Mouse (Mus musculus) cerebellum, adult 2 months (tissue): ENCODE data around the gene Tmem62. TPM values are rescaled to one million over a fixed set of nuclear protein-coding genes. Genes with fewer than 3 reads are reported as not detected.
"Not testable (repeated sequence)": the region's sequence is repeated elsewhere in the genome, so short reads cannot be mapped to it uniquely, and the experiment has no call there.

Source experiments
- DNase-seq, 2 experiments: peaks; one replicate each; pipeline ENCODE4 v3.0.0; 2021
- H3K27ac ChIP-seq: fragments of 200-500 bp; 2 replicates; pipeline ENCODE4 v1.5.1; 2012; ENCODE audit warnings: low read length, control low read depth, inconsistent platforms; ENCODE audit not compliant: insufficient read depth
- H3K27me3 ChIP-seq: fragments of 200-500 bp; 2 replicates; pipeline ENCODE4 v1.6.1; 2012; ENCODE audit warnings: inconsistent platforms, mild to moderate bottlenecking, low read length, moderate library complexity; ENCODE audit not compliant: control insufficient read depth, insufficient read depth
- H3K4me1 ChIP-seq: fragments of 200-500 bp; 2 replicates; pipeline ENCODE4 v1.6.1; 2011; ENCODE audit warnings: low read length; ENCODE audit not compliant: control insufficient read depth, insufficient read depth
- H3K4me3 ChIP-seq: fragments of 200-500 bp; replicated peaks from 2 replicates; pipeline ENCODE3; 2011; ENCODE audit warnings: mild to moderate bottlenecking, low read depth, low read length, control low read depth; ENCODE audit not compliant: insufficient read depth
- CTCF ChIP-seq: fragments of 200-500 bp; IDR thresholded peaks from 2 replicates; pipeline ENCODE4 v1.5.1; 2011; ENCODE audit warnings: low read depth, mild to moderate bottlenecking, control low read depth, low read length, moderate library complexity, borderline replicate concordance; ENCODE audit not compliant: insufficient read depth
- POLR2A ChIP-seq: fragments of 200-500 bp; IDR thresholded peaks from 2 replicates; pipeline ENCODE4 v1.6.1; 2011; ENCODE audit warnings: low read length, control low read depth, borderline replicate concordance; ENCODE audit not compliant: insufficient read depth
- WGBS: fragments of 180-500 bp; shearing (Covaris S2); methylation state at CpG from one replicate; pipeline ENCODE4 v1.1.7; 2018; 5-methylcytosine and 5-hydroxymethylcytosine counted together
- polyA plus RNA-seq: library from polyadenylated mRNA; depleted of rRNA; stranded (reverse); fragments of >200 nt; gene quantifications from 2 replicates; pipeline ENCODE4 v1.2.3, GENCODE M21; 2012

The Tmem62 gene
- polyA plus RNA-seq, 1 experiment: 68.0 TPM

- peaks cover 3% of the 10 kb centered on the region; the same call in 1 of the 2 replicates for H3K4me1 ChIP-seq
- H3K27ac ChIP-seq: peak overlapping the region; percentile 91
- DNase-seq: no peak
- H3K27me3 ChIP-seq: no peaks in the 10 kb centered on the region
- no peak for TF ChIP-seq CTCF
- no peak for TF ChIP-seq POLR2A
- WGBS: 38% methylated on average over 8 of the region's 8 CpGs
- peak overlapping the region; percentile 80 for H3K4me3 ChIP-seq
These were observed 1.3 kb downstream of the Tmem62 start for GRCm38 (mm10) chr2:120977926-120978692.

GRCm38 (mm10) chr2:120978693-120979037 is 1.8 kb downstream of the Tmem62 start:
- Histone ChIP-seq H3K27ac (no peak overlapping the region), H3K27me3 (no peaks in the 10 kb centered on the region)
- 38% methylated on average over 2 of the region's 2 CpGs for WGBS

GRCm38 (mm10) chr2:120979819-120980218 is 3.0 kb downstream of the Tmem62 start:
- peak in 1 of 2 experiments; percentile 75 for DNase-seq
- Histone ChIP-seq H3K4me1 (peaks cover 11% of the 10 kb centered on the region; the same call in 1 of the 2 replicates), H3K27ac (no peak overlapping the region), H3K4me3 (no peak overlapping the region), H3K27me3 (no peaks in the 10 kb centered on the region)
- WGBS: 30% methylated on average over 1 of the region's 1 CpGs
- TF ChIP-seq POLR2A: no peak
- TF ChIP-seq CTCF: no peak

More at GRCm38 (mm10) chr2:120978693-120979037, 1.8 kb downstream of the Tmem62 start:
- no peak for TF ChIP-seq POLR2A
- TF ChIP-seq CTCF: no peak
- Histone ChIP-seq H3K4me3 (no peak overlapping the region), H3K4me1 (peaks cover 6% of the 10 kb centered on the region; the same call in 1 of the 2 replicates)
- DNase-seq: peak in 1 of 2 experiments; percentile 51

- TF ChIP-seq POLR2A: no peak
- TF ChIP-seq CTCF: no peak
- no peak overlapping the region for H3K4me3 ChIP-seq
- no peak overlapping the region for H3K27ac ChIP-seq
- H3K27me3 ChIP-seq: no peaks in the 10 kb centered on the region
- DNase-seq: no peak
- WGBS: 60% methylated on average over 2 of the region's 2 CpGs
- H3K4me1 ChIP-seq: peaks cover 11% of the 10 kb centered on the region; the same call in 1 of the 2 replicates
These were observed 4.0 kb downstream of the Tmem62 start for GRCm38 (mm10) chr2:120980861-120981260.

- Histone ChIP-seq H3K4me3 (no peak overlapping the region), H3K27me3 (no peaks in the 10 kb centered on the region), H3K4me1 (peaks cover 11% of the 10 kb centered on the region; the same call in 1 of the 2 replicates), H3K27ac (no peak overlapping the region)
- 6% methylated on average over 2 of the region's 2 CpGs for WGBS
- TF ChIP-seq CTCF (no peak), POLR2A (no peak)
- peak in 1 of 2 experiments; percentile 61 for DNase-seq
These were observed 6.8 kb downstream of the Tmem62 start for GRCm38 (mm10) chr2:120983611-120984010.

GRCm38 (mm10) chr2:120985241-120985640 is 8.4 kb downstream of the Tmem62 start:
- no peak overlapping the region for H3K4me3 ChIP-seq
- TF ChIP-seq POLR2A: no peak
- TF ChIP-seq CTCF: peak; percentile 28; the same call in 1 of the 2 replicates
- 93% methylated on average over 1 of the region's 1 CpGs for WGBS

DNA sequence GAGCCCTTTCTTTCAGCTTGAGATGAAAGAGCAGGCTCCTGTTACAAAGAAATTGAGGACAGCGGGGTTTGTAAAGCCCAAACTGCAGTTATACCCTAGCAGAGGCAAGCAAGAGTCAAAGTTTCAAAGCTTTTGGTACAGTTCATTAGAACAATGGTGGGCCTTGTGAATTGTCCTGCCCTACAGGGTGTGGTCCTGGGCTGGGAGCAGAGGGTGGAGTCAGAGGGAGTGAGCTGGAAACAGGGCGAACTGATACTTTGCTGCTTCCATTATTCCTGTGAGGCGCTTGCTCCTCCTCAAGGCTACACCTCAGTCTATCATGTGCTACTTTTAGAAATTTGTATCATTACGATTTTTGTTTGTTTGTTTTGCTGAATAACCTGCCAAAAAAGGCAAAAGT is 14.4 kb downstream of the Tmem62 start:
- Histone ChIP-seq H3K27me3 (no peaks in the 10 kb centered on the region), H3K4me3 (no peak overlapping the region), H3K27ac (no peak overlapping the region), H3K4me1 (peaks cover 3% of the 10 kb centered on the region; the same call in 1 of the 2 replicates)
- 76% methylated on average over 4 of the region's 4 CpGs for WGBS
- TF ChIP-seq CTCF (no peak), POLR2A (no peak)
- no peak for DNase-seq

More at GRCm38 (mm10) chr2:120985241-120985640, 8.4 kb downstream of the Tmem62 start:
- Histone ChIP-seq H3K27me3 (no peaks in the 10 kb centered on the region), H3K27ac (no peak overlapping the region), H3K4me1 (peaks cover 11% of the 10 kb centered on the region; the same call in 1 of the 2 replicates)
- DNase-seq: no peak

- Histone ChIP-seq H3K4me1 (peaks cover 13% of the 10 kb centered on the region; the same call in 1 of the 2 replicates), H3K27ac (0 out of 2 replicates have a peak overlapping the region, but pooled peaks have one; percentile 80)
- 4% methylated on average over 1 of the region's 1 CpGs for WGBS
- not testable (repeated sequence) for H3K27me3 ChIP-seq, H3K4me3 ChIP-seq
- DNase-seq: peak; percentile 51 to 83
These were observed 19.8 kb downstream of the Tmem62 start for GRCm38 (mm10) chr2:120996607-120997006.
